Mouse (Mus musculus) frontal cortex, adult (tissue): ENCODE data around the gene Tox3.

Experiments used
- ATAC-seq: cut with Nextera tagmentation; 2 replicates; pipeline ENCODE4 v1.9.2; 2017; ENCODE audit warnings: mild to moderate bottlenecking, moderate library complexity, mixed read lengths; ENCODE audit not compliant: low TSS enrichment

Gene Tox3

DNA sequence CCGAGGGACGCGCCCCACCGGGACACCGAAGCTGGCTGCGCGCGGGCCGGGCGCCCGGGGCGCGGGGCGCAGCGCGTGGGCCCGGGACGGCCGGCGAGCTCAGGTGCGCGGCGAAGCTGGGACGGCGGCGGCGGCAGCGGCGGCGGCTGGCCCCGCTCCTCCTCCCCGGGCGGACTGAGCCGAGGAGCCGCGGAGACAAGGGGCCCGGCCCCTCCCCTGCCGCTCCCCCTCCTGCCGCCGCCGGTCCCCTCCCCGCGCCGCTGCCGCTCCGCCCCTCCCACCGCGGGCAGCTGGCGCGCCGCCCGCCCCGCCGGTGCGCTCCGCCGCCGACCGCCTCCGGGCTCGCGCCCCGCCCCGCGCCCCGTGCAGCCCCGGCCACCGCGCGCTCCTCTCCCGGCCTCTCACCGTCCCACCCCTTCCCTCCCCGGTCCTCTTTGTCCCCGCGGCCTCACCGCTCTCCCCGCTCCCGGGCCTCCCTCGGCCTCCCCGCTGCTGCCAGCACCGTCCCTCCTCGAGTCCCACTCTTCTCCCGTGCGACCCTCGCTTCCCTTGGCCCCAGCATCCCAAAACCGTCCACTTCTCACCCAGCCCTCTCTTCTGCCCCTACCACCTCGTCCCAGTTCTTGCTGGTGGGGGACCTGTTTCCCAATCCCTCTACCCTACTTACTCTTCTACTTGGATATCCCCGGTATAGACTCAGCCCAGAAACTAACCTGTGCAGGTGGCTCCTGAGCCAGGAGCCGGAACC lies at the start of gene Tox3:
Gene Tox3 (minus strand): TSS at position 166 of the 748 bp plus-strand sequence.
- peak; percentile 33; the same call in 1 of the 2 replicates for ATAC-seq

DNA sequence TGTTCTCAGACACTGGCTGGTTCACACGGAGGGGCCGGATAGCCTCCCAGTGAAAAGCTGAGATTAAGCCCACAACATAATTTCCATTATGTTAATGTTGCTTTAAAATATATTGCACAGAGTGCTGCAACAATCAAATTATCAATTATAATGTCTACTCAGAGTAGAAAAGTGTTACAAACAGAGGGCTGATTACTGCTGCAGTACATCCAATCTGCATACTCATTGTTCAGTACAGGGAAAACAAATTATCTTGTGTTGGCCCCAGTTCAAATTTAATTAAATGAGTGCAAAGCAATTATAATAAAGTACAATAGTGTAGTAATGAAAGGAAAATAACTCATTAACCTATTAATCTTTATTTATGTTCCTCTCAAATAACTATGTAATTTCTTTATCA lies 44.5 kb upstream of the Tox3 start:
- ATAC-seq = no peak

DNA sequence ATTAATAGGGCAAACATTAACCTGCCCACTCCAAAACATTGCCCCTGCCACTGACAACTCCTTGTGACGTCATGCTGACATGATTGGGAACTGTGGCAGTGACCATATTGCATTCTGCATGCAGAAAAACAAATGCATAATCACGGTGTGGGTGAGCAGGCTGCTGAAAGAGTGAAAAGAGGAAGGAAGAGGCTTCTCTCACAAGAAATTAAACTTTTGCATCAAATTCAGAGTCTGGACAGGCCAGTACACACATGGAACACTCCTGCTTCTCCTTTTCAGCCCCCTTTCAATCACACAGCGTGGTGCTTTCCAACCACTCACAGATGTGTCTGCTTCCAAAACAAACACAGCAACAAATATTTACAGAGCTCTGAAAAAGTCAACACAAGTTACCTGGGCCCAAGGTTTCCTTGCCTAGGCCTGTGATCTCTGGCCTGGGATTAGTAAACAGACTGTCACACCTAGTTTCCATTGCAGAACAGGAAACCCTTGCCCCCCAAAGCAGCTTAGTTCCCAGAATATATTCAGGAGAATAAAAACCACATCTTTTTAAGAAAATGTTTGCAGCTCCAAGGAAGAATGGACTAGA lies 43.4 kb upstream of the Tox3 start:
- ATAC-seq = no peak

DNA sequence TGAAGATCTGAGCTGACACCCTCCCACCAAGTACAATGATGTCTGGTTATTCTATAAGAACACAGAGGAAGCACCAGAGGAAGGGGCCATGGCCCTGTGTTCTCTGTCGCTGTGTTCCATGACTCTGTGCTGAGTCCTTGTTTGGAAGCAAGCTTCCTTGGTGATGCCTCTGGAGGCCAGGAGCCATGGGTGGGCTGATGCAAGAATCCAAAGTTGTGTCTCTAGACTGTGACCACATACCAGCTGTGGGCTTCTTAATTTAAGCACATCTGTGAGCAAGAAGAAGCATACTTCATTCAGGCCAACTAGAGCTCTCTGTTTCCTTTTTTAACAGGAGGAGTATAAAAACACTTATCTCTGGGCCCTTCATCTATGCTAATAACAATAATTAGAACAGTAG lies 42.7 kb upstream of the Tox3 start:
- ATAC-seq = no peak

DNA sequence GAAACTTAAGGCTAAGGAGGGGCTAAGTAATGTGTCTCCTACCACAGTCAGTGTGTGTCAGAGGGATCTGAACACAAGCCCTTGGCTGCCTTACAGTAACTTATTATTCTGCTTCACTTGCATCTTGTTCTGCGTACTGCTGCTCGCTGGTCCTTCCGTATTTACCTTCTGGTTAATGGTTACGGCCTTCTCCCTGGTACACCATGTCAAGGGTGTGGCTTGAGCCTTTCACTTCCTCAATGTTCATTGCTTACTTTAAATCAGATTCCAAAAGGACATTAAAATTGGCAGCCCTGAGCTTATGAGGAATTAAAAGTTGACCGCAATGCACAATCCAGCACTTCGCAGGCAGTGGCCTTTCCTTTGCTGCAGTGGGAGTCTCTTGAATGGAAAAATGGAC lies 30.9 kb upstream of the Tox3 start:
- no peak for ATAC-seq

DNA sequence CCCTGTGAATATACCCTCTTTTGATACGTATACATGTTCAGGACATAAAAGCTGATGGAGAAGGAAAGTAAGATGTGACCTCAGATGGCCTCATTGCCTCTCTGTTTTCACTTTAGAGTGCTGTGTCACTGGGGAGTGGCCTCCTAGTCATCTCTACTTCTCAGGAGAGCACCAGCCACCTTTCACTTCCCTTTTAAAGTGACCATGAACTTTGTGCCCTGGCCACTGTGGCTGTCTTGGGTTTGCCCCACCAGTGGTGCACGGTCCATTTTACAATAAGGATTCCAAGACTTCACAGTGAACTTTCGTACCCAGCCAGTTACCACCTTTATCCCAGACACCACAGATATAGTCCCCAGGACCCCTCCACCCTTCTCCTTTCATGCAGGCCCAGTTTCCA lies 29.9 kb upstream of the Tox3 start:
- no peak for ATAC-seq

DNA sequence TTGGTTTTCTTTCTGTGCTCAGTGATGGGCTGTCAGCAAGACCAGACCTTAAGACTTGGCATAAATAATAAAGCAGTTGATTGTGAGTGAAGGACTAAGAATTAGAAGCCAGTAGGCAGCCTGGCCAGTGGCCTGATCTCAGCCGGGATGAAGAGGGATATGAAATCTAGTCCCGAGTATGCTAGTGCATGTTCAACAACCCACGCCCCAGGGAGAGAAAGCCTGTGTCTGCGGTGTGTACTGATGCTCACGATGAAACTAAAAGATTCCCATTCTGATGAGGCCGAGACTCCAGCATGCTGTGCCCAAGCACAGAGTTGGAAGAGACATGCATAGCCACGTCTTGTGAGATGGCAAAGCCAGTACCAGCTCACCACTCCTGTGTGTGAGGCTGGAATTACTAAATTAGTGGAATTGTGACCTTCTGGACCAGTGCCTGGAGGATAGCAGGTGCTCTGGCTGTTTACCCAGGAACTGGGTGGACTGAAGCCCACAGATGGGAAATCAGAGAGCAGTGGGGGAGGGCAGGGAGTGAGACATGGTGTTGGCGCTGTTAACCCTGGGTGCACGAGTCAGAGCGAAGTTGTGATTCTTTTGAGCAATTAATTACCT lies 23.6 kb upstream of the Tox3 start:
- ATAC-seq = no peak

DNA sequence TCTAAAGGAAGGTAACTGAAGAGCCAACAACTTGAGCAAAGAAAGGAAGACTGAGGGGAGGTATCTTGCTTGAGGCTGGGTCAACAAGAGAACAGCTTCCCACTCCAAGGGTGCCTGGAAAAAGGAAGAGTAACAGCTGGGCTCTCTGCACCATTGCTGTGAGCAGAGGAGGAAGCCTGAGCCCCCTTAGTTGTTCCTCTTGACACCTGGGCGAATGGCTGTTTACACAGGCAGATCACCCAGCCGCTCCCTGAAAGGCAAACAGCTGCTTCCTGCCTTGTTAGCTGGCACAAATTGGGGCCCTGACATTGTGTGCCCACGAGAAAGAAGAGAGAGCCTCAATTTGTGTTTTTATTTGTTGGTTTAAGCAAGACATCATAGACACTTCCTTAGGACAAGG lies 21.7 kb upstream of the Tox3 start:
- no peak for ATAC-seq

DNA sequence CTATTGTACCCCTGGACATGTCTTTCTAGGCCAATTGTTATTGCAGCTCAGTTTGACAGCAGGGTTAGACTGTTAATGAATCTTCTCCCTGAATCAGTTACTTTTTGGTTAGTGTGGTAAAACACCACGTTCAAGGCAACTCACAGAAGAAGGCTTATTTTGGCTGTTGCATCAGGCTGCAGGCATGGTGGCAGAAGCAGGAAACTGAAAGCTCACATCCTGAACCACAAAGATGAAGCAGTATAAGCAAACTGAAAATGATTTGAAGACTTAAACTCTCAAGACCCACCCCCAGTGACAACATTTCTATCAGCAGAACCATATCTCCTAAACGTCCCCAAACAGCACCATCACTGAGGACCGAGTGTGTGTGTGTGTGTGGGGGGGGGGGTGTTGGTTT lies 8.6 kb upstream of the Tox3 start:
- no peak for ATAC-seq

DNA sequence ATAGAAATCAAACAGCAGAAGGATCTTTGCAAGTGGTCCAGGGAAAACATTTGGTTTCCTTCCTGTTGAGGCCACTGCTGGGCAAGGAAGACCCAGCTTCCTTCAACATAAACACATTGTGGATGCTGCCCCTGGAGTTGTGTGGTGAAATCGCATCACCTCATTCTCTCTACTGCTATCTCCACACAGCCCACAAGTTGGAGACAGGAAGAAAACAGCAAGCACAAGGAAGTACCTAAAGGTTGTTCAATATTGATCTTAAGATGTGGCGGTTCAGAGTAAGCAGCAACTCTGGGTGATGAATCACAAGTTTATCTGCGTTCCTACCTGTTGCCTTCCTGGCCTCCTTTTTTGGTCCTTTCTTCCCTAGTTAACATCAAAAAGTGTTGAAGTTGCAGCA lies 6.6 kb upstream of the Tox3 start:
- no peak for ATAC-seq

DNA sequence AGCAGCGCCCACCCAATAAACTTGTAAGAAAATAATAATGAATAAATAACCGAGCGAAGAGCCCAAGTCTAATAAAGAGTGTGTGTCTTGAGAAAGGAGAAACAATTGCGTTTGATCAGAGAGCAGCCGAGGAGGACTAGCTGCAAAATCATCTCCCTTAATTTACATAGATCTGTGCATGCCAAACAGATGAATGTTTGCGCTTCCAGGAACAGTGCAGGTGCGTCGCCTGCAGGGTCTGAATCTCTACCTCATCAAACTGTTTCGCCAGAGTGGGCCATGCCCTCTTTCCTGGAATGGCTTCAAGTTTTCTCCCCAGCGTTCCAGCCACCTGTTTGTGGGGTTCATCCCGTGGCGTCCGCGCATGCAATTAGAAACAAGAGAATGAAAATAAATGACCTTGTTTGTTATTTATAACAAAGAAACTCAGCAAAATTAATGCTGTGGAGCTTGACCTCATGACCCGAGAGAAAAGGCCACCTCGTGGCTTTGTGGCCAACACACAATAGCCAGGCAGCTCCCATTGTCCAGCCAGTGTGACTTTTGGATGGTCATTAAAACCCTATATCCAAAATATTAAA lies 5.9 kb upstream of the Tox3 start:
- no peak for ATAC-seq

DNA sequence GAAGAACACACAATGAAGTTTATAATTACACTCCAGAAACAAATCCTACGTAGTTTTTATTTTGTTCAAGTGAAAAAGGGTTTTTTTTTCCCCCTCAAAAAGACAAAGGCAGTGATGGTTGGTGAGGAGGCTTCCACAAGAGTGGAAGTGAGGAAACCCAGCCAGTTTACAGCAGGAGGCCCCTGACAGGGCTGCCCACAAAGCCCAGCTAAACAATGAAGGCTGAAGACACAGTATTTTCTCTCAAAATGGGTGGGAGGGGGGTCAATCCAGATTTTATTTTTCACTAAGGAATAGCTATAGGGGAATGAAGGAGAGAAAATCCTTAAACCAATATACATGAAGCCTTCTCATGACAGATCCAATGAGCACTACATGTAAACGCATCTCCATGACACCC lies 5.4 kb upstream of the Tox3 start:
- no peak for ATAC-seq

DNA sequence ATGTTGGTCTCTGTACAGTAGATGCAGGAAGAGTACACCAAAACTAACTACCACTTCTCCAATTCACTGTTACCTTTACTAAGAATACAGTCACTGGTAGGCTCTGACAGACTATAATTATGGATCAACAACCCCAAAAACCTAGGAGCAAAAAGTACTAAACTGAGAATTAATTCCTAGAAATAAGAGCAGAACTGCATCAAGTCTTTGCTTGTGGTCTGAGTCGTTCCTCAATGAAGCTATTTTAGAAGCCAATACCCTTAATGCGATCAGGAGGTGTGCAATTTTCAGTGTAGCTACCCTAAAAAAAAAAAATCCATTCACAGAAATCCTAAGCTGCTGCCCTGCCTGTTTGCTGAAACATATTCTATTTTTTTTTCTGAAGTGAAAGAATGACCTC lies 4.8 kb upstream of the Tox3 start:
- ATAC-seq = no peak

DNA sequence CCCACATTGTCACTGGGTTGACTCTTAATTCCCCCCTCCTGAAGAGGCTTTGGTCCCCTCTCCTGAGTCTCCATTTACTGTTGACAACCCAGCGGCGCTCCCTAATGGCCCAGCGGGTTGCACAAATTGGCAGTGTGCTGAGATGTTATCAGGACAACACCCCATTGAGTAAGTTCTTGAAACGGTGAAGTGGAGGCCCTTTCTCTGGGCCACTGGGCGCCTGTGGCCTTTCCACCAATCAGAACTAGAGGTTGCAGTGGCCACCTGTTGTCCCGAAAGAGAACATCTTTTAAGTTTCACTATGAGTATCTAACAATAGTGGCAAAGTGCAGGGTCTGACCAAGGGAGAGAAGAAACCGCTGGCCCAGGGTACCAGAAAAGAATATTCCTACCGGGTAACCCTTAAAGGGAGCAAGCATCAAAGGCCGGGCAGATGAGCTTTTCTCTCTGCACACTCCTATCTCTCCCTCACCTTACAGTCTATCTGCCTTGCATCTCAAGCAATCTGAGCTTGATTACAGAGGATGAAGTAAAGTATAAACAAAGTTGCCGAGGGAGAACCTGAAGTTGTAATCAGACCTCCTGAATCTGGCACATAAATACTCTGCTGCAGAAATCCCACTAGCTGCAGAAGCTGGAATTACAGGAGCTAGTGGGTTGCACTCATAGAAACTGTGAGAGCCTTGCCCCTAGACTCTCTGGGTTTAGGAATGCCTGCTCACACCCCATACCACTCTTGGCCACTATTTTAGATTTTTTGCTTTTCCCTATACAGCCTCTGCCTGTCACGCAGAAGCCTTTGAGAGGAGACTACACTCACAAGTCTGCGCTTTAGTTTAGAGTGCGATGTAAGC lies 1.8 kb upstream of the Tox3 start:
- ATAC-seq = peak; percentile 63

DNA sequence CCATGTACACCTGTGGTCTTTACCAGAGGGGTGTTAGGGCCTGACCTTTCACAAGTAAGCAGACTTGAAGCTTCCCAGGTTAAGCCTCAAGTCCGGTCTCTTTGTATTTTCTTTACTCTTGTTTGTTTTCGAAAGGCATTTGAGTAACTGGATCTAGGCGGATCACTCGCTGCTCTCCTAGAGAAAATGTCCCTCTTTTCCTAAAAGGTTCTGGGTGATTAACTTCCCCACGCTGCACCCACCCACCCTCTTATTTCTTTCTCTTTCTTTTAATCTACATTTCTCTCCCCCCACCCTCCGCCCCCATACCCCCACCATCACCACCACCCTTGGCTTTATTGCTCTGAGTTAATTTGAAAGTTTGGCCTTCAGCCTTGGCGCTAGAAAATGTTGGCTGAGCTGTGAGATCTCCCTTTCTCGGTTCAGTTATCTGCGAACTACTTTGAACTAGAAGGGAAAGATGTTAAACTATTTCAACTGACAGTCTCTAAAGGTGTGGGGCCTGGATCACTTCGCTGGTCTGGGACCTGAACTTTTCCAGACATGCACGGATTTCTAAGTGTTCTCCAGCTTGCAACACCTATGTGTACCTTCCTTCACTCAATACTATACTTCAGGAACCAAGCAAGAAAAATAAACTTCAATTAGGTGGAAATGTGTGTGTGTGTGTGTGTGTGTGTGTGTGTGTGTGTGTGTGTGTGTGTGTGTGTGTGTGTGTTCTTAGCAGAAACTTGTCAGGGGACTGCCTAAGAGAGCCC lies 962 bp upstream of the Tox3 start:
- ATAC-seq = no peak

DNA sequence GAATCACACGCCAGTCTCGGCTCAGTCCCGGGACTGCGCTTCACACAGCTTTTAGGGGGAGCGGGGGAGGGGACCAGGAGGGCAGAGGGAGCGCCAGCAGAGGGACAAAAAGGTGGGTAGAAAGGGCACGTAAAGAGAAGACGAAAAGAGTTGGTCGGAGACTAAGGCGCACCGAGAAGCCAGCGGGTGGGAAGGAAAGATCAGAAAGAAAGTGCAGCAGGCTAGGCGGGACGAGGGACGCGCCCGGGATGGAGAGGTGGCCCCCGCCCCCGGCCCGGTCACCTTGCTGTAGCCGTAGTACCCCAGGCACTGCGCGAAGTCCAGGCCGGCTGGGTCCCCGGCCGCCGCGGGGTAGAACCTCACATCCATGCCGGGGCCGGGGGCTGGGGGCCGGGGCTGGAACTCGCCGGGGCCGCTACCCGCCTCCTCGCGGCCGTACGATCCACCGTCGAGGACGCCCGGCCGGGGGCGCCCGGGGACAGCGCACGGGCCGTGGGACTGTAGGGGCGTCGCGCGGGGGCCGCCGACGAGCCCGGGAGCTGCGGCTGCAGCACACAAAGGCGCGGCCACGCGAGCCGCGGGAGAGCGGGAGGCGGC lies 464 bp downstream of the Tox3 start:
- ATAC-seq = peak; percentile 29

DNA sequence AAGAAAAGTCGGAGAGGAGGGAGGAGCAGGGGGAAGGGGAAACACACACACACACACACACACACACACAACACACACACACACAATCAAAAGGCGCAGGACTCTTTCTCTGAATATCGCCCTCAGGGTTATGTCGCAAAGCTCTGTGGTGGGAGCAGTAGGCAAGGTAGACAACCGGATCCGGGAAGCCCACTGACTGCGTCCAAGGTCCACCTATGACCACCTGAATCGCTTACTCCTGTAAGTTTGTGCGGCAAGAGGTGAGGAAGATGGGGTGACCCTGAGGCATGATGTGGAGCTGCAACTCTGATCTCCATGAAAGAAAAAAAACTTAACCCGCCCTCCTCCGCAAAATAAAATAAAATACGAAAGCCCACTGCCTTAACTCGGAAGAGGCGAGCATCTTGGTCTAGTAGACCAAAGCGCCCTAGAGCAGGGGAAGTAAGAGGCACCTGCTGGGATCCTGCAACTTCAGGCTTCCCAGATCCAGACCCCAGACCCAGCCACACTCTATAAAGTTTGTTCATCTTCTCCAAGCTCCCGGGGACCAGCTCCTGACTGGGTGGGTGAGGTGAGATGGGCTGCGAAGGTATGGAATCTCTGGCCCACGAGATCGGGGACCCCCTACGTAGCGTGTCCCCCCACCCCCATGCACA lies 1.1 kb downstream of the Tox3 start:
- no peak for ATAC-seq

DNA sequence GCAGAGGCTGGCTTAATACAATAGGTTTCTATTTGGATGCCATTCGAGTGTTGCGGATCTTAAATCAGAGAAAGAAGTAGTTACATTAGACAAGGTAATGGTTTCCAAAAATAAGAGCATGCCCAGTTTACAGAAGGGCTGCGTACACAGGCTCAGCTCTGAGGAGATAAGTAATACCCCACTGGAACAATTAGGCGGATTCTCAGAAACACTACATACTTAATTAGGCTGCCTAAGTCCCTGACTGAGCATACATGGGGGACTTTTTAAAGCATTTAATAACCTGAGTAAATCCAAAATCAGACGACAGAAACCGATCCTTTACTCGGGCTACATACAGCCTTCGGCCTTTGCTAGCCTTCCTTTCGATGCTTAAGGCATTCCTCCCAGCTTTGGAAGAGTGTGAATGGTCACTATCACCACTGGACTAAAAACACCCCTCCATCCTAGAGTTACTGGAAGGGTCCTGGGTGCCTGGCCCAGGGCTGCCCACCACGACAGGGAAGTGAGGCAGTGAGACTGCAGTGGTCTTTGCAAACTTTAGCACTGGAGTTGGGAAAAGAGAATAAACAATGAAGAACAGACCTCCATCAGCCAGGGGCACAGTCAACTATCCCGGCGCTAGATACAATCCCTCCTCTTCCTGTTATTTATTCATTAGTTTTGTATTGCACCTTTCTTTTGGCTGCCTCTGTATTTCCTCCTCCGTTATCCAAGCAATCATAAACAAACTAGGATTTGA lies 1.8 kb downstream of the Tox3 start:
- no peak for ATAC-seq

DNA sequence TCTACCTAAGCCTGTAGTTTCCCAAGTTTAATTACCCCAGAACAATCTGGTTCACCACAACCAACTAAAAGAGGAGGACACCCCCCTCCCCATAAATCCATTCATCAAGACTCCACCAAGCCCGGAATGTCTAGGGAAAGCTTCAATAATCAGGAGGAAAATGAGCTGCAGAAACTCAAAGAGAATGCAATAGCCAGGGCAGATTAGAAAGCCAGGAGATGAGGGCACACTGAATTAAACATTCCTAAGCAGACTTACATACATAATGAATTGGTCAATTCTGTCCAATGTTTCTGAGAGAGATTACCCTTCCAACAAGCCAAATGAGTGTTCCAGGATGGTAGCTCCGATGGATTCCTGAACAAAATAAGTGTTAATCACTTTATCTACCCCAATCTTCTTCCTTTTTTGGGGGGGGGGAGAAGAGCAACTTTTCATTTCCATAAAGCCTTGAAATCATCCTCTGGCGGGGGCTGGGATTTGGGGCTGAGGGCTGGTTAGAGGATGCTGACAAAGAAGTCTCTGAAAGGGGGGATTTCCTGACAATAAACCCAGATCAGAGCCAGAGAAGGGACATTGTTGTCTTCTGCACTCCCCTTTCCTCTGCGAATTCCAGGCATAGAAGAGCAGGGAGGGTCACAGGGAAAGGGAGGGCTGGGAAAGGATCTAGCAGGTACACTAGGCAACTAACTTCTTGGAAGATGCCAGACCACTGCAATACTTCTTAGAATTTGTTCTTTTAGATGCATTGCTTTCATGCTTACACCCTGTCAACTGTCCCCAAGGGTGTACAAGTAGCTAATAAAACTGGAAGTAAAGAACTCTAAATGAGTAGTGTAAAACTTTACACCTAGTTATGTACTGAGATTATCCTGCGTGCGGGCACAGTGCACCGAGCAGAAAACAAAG lies 17.5 kb downstream of the Tox3 start:
- no peak for ATAC-seq
